Mouse (Mus musculus) G1E (cell line): ENCODE measurements around the gene Gca.

Experiments used
- CTCF ChIP-seq: IDR thresholded peaks from 2 replicates; pipeline ENCODE4 v1.5.1; 2012; ENCODE audit warnings: low read depth, low read length, inconsistent platforms, mixed read lengths
- GATA1 ChIP-seq: IDR thresholded peaks from 2 replicates; pipeline ENCODE4 v1.6.1; 2012; ENCODE audit warnings: borderline replicate concordance, low read length, inconsistent platforms, mixed read lengths
- POLR2AphosphoS5 ChIP-seq: IDR thresholded peaks from 2 replicates; pipeline ENCODE4 v1.6.1; 2012; ENCODE audit warnings: low read depth, low read length, inconsistent platforms; ENCODE audit not compliant: insufficient replicate concordance

- TF ChIP-seq CTCF (no peak), POLR2AphosphoS5 (no peak), GATA1 (no peak)
Observed at GRCm38 (mm10) chr2:62670301-62670700, 6.2 kb downstream of the Gca start.
